Comparison of ENCODE assay signal across 20 mouse cellular contexts in the genomic region with DNA sequence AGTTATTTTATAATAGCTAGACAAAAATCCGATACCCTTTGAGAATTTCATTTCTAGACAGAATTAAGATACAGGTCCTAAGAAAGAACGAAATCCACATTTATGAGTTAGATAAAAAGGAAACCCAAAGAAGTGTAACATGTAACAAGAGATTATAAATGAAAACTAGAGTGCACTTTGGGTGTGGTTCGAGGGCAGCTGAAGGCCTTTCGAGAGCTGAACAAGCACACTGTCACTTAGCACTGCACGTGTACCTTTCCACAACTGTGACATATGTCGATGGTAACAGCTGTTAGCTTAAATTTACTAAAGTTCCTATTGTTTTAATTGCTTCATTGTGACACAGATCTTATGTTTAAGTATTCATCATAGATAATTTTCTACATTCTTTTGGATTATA.
DNase-seq lines count a peak whose midpoint lies in the region; ATAC-seq and TF ChIP-seq lines count a peak whose summit lies in the region.
"Had no signal": no experiment of that assay in that cellular context is flagged by ENCODE, and none has a peak within 500 bp of the region (broad histone marks: within the 10 kb centered on the region; RNA-seq: fewer than 3 reads in every experiment).

No protein-coding gene starts in this region.

- H3K36me3 ChIP-seq in liver, embryonic 13.5 days = no peaks in the 10 kb centered on the region
- no peaks in the 10 kb centered on the region for H3K36me3 ChIP-seq in liver, postnatal 0 days (replicated peaks; ENCODE audit: insufficient read depth, low read length)
- H3K36me3 ChIP-seq in heart, embryonic 10.5 days = no peaks in the 10 kb centered on the region
- H3K36me3 ChIP-seq: embryonic facial prominence, embryonic 13.5 days; forebrain, embryonic 10.5 days; heart, embryonic 15.5 days; hindbrain, embryonic 15.5 days had no signal

- TF ChIP-seq EP300 in liver, postnatal 0 days (IDR thresholded peaks at IDR 0.05; ENCODE audit: low read depth) = no peak

- no peak overlapping the region for H3K4me3 ChIP-seq in liver, embryonic 13.5 days (replicated peaks)
- no peak overlapping the region for H3K4me3 ChIP-seq in liver, postnatal 0 days (ENCODE audit: low read depth, low read length)
- H3K4me3 ChIP-seq in heart, embryonic 10.5 days = no peak overlapping the region
- H3K4me3 ChIP-seq: embryonic facial prominence, embryonic 13.5 days; forebrain, embryonic 10.5 days; heart, embryonic 15.5 days; hindbrain, embryonic 15.5 days had no signal

- peak overlapping the region; percentile 60 for H3K4me2 ChIP-seq in liver, embryonic 13.5 days
- peak overlapping the region; percentile 48; the same call in 1 of the 2 replicates for H3K4me2 ChIP-seq in liver, postnatal 0 days (ENCODE audit: low read depth, low read length)
- H3K4me2 ChIP-seq: embryonic facial prominence, embryonic 13.5 days; heart, embryonic 11.5 days; heart, embryonic 15.5 days; hindbrain, embryonic 15.5 days had no signal

- H3K4me1 ChIP-seq in liver, embryonic 13.5 days (replicated peaks) = peaks cover 63% of the 10 kb centered on the region
- H3K4me1 ChIP-seq in liver, postnatal 0 days (ENCODE audit: insufficient read depth) = peaks cover 19% of the 10 kb centered on the region
- peaks cover 23% of the 10 kb centered on the region for H3K4me1 ChIP-seq in heart, embryonic 10.5 days
- H3K4me1 ChIP-seq: hindbrain, embryonic 15.5 days had no signal

- H3K9me3 ChIP-seq in liver, embryonic 13.5 days (replicated peaks) = no peaks in the 10 kb centered on the region
- no peaks in the 10 kb centered on the region for H3K9me3 ChIP-seq in liver, postnatal 0 days (ENCODE audit: low read length)
- no peaks in the 10 kb centered on the region for H3K9me3 ChIP-seq in heart, embryonic 10.5 days
- H3K9me3 ChIP-seq: embryonic facial prominence, embryonic 13.5 days; forebrain, embryonic 10.5 days; heart, embryonic 15.5 days; hindbrain, embryonic 15.5 days had no signal

- no peak for TF ChIP-seq CTCF in liver, postnatal 0 days (IDR thresholded peaks at IDR 0.05; ENCODE audit: low read depth)

- WGBS in liver, embryonic 13.5 days (ENCODE audit: insufficient replicate concordance) = 42% methylated on average over 6 of the region's 6 CpGs
- 55% methylated on average over 6 of the region's 6 CpGs for WGBS in liver, postnatal 0 days (ENCODE audit: insufficient replicate concordance)
- 77% methylated on average over 6 of the region's 6 CpGs for WGBS in heart, embryonic 10.5 days

- no peak overlapping the region; the same call in 1 of the 2 replicates for H3K9ac ChIP-seq in liver, embryonic 13.5 days
- no peak overlapping the region for H3K9ac ChIP-seq in liver, postnatal 0 days (replicated peaks)
- H3K9ac ChIP-seq: embryonic facial prominence, embryonic 13.5 days; heart, embryonic 15.5 days; hindbrain, embryonic 15.5 days had no signal

- peak overlapping the region; percentile 95 for H3K27ac ChIP-seq in liver, embryonic 13.5 days
- H3K27ac ChIP-seq in liver, postnatal 0 days (ENCODE audit: low read depth) = peak overlapping the region; percentile 52
- H3K27ac ChIP-seq in heart, embryonic 10.5 days = no peak overlapping the region
- H3K27ac ChIP-seq: embryonic facial prominence, embryonic 13.5 days; forebrain, embryonic 10.5 days; heart, embryonic 15.5 days; hindbrain, embryonic 15.5 days had no signal

- no peaks in the 10 kb centered on the region for H3K27me3 ChIP-seq in liver, embryonic 13.5 days
- no peaks in the 10 kb centered on the region for H3K27me3 ChIP-seq in liver, postnatal 0 days (ENCODE audit: insufficient read depth, low read length)
- no peaks in the 10 kb centered on the region for H3K27me3 ChIP-seq in heart, embryonic 10.5 days (ENCODE audit: insufficient read depth, poor library complexity, severe bottlenecking)
- H3K27me3 ChIP-seq: heart, embryonic 15.5 days; hindbrain, embryonic 15.5 days had no signal

- peak; percentile 79 for ATAC-seq in erythroid progenitor cell, adult 5-6 weeks (replicated peaks; ENCODE audit: low FRiP score, poor library complexity, severe bottlenecking)
- 0 out of 2 replicates have a peak, but pooled peaks have one; percentile 26 for ATAC-seq in liver, embryonic 13.5 days (ENCODE audit: low read depth)
- ATAC-seq in liver, postnatal 0 days = peak; percentile 39; the same call in 1 of the 2 replicates
- ATAC-seq in cerebellum, adult (ENCODE audit: insufficient number of reproducible peaks, low FRiP score, low TSS enrichment) = no peak
- ATAC-seq: forebrain, embryonic 14.5 days had no signal

- peak; percentile 40 for DNase-seq in c-Kit-negative CD71-positive TER-119-positive erythroid progenitor cells, embryonic 14.5 days (ENCODE audit: low read depth, low spot score)
- no peak for DNase-seq in liver, embryonic 13.5 days
- no peak for DNase-seq in liver, postnatal 0 days
- no peak for DNase-seq in embryo, embryonic 10.5 days (ENCODE audit: low spot score)
- DNase-seq in layer of hippocampus, adult 9-10 months (ENCODE audit: low spot score) = no peak
- DNase-seq in heart, embryonic 10.5 days (ENCODE audit: low spot score) = no peak
- DNase-seq: adrenal gland, postnatal 10 days; cerebellum, adult 11 months; cerebellum, adult 8-10 months; cerebellum, postnatal 14 days; heart, adult 18-20 months; heart, postnatal 14 days had no signal
